Mouse (Mus musculus) forebrain, embryonic 15.5 days (tissue): ENCODE data around the gene Mymx. TPM values are rescaled to one million over a fixed set of nuclear protein-coding genes. Genes with fewer than 3 reads are reported as not detected.

Experiments
- ATAC-seq: fragments of 200-750 bp; cut with Nextera tagmentation; replicated peaks from 2 replicates; pipeline ENCODE4 v1.8.0; 2017; ENCODE audit warnings: mild to moderate bottlenecking, moderate TSS enrichment, moderate library complexity
- H3K27ac ChIP-seq: fragments of 300-500 bp; sonication (generic); replicated peaks from 2 replicates; pipeline ENCODE4 v1.5.1; 2015; ENCODE audit warnings: mild to moderate bottlenecking, inconsistent platforms
- H3K27me3 ChIP-seq: fragments of 300-500 bp; sonication (generic); 2 replicates; pipeline ENCODE4 v1.6.1; 2015; ENCODE audit warnings: inconsistent platforms
- H3K36me3 ChIP-seq: fragments of 300-500 bp; sonication (generic); 2 replicates; pipeline ENCODE4 v1.6.1; 2015; ENCODE audit warnings: mild to moderate bottlenecking, inconsistent platforms
- H3K4me1 ChIP-seq: fragments of 300-500 bp; sonication (generic); 2 replicates; pipeline ENCODE4 v1.6.1; 2015; ENCODE audit warnings: inconsistent platforms
- H3K4me2 ChIP-seq: fragments of 300-500 bp; sonication (generic); replicated peaks from 2 replicates; pipeline ENCODE4 v1.6.1; 2015; ENCODE audit warnings: mild to moderate bottlenecking, inconsistent platforms
- H3K4me3 ChIP-seq: fragments of 300-500 bp; sonication (generic); 2 replicates; pipeline ENCODE4 v1.5.1; 2015; ENCODE audit warnings: mild to moderate bottlenecking, inconsistent platforms
- H3K9ac ChIP-seq: fragments of 300-500 bp; sonication (generic); replicated peaks from 2 replicates; pipeline ENCODE4 v1.6.1; 2015; ENCODE audit warnings: mild to moderate bottlenecking, inconsistent platforms
- H3K9me3 ChIP-seq: fragments of 300-500 bp; sonication (generic); 2 replicates; pipeline ENCODE4 v1.6.1; 2016; ENCODE audit warnings: inconsistent platforms
- WGBS: fragments of 180-500 bp; shearing (Covaris S2); methylation state at CpG from one replicate; pipeline ENCODE4 v1.1.7; 2015; ENCODE audit warnings: mixed read lengths; 5-methylcytosine and 5-hydroxymethylcytosine counted together
- polyA plus RNA-seq: library from polyadenylated mRNA; unstranded; fragments of >200 nt; fragmentation: Nextera tagmentation; extraction: Ambion mirVana; gene quantifications from 2 replicates; pipeline ENCODE4 v1.2.1, GENCODE M21; 2015

Gene Mymx
- polyA plus RNA-seq, 1 experiment from 2014 or later: not detected

DNA sequence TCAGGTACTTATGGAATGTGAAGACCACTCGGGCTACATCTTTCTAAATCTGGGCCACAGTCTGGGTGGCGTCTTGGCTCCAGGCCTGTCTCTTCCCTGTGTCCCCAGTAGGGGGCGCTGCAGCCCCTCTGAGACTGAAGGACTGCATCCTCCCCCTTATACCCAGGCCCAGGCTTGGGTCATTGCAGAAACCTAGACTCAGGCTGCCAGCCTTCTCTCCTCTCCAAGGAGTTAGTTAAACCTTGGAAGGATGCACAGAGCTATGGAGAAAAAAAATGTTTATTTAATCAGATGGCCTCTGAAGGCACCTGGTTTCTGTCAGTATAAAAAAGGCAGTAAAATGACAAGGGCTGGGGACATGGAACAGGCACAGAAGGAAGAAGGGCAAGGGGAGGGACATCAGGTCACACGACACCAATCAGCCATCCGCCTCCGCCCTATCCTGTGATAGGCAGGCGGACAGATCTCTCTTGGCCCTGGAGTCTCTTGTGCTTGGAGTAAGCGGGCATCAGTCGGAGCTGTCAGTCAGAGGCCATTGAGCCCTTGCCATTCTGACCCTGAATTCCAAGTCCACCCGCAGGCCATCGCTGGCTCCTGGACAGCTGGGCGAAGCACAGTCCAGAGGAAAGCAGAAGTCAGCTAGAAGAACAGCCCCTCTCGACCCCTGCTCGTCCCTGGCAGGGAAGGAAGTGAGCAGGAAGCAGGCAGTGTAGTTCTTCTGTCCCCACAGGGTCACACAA is 16.8 kb downstream of the Mymx start:
- H3K27me3 ChIP-seq: no peaks in the 10 kb centered on the region
- H3K4me1 ChIP-seq: peaks cover 12% of the 10 kb centered on the region
- ATAC-seq: peak; percentile 40
- no peak overlapping the region for H3K4me3 ChIP-seq
- H3K9ac ChIP-seq: 0 out of 2 replicates have a peak overlapping the region, but pooled peaks have one; percentile 0
- 35% methylated on average over 14 of the region's 14 CpGs for WGBS
- peak overlapping the region; percentile 44; the same call in 1 of the 2 replicates for H3K27ac ChIP-seq
- H3K9me3 ChIP-seq: no peaks in the 10 kb centered on the region
- H3K36me3 ChIP-seq: 0 out of 2 replicates have a peak, but pooled peaks cover 10% of the 10 kb centered on the region
- H3K4me2 ChIP-seq: no peak overlapping the region

DNA sequence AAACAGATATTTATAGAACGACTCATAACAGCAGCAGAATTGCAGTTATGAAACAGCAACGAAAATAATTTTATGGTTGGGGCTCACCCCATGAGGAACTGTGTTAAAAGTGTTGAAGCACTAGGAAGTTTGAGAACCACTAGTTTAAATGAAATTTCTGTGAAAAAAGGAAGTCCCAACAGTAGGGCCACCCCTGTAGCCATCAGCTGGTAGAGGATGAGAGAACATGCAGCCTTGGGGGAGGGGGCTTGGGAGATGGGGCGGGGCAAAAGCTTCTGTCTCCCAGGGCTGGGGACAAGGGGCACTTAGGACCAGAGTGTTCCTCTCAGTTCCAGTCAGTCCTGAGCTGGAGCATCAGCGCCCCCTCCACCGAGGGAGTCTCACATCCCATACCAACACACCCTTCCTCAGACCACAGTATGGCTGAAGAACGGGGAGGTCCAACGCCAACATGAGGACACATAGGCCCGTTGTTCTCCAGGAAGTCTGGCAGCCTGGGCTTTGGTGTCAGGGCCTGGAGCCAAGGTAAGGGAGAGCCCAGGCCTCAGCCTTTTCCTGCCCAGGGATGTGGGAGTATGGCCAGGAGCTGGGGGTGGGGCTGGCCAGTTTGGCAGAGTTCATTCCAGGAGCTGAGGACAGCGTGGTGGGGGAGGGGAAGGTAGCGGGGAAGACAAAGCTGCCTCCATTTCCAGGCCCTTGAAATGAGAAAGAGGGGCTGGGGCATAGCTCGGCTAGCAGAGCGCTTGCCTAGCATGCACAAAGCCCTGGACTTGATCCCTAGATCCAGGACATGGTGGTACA is 17.6 kb downstream of the Mymx start:
- Histone ChIP-seq H3K27ac (peak overlapping the region; percentile 44; the same call in 1 of the 2 replicates), H3K4me1 (peaks cover 12% of the 10 kb centered on the region), H3K4me2 (no peak overlapping the region), H3K9ac (0 out of 2 replicates have a peak overlapping the region, but pooled peaks have one; percentile 0), H3K36me3 (0 out of 2 replicates have a peak, but pooled peaks cover 10% of the 10 kb centered on the region), H3K4me3 (no peak overlapping the region), H3K9me3 (no peaks in the 10 kb centered on the region), H3K27me3 (no peaks in the 10 kb centered on the region)
- peak; percentile 42 for ATAC-seq
- WGBS: 29% methylated on average over 12 of the region's 12 CpGs

DNA sequence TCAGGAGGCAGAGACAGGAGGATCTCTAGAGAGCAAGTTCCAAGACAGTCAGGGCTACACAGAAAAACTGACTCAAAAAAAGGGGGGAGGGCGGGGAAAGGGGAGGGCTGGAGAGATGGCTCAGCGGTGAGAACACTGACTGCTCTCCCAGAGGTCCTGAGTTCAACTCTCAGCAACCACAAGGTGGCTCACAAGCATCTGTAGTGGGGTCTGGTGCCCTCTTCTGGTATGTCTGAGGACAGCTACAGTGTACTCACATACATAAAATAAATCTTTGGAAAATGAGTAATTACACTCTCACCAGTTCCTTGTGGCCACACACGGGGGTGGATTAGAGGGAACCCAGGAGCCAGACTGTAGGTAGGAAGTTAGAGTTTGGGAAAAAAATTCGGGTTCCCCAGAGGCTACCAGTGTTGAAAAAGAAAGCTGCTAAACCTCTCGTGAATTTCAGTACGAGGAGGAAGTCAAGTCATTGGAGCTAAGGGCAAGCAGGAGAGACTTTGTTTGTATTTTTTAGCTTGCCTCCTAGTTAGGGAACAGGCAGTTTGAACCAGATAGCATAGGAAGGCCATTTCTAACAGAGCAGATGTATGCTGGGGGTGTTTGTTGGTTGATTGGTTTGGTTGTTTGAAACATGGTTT is 19.1 kb downstream of the Mymx start:
- Histone ChIP-seq H3K36me3 (0 out of 2 replicates have a peak, but pooled peaks cover 10% of the 10 kb centered on the region), H3K27ac (no peak overlapping the region), H3K9ac (no peak overlapping the region), H3K4me3 (no peak overlapping the region), H3K4me1 (peaks cover 12% of the 10 kb centered on the region), H3K9me3 (no peaks in the 10 kb centered on the region), H3K4me2 (no peak overlapping the region), H3K27me3 (no peaks in the 10 kb centered on the region)
- no peak for ATAC-seq
- 77% methylated on average over 6 of the region's 6 CpGs for WGBS

GRCm38 (mm10) chr17:45582188-45582587 is 19.7 kb downstream of the Mymx start:
- Histone ChIP-seq H3K4me1 (peaks cover 12% of the 10 kb centered on the region), H3K4me2 (no peak overlapping the region), H3K9me3 (no peaks in the 10 kb centered on the region), H3K27me3 (no peaks in the 10 kb centered on the region), H3K4me3 (no peak overlapping the region), H3K36me3 (0 out of 2 replicates have a peak, but pooled peaks cover 10% of the 10 kb centered on the region), H3K27ac (no peak overlapping the region), H3K9ac (no peak overlapping the region)
- WGBS: 98% methylated on average over 6 of the region's 6 CpGs
- no peak for ATAC-seq

- no peak overlapping the region for H3K4me3 ChIP-seq
- no peak for ATAC-seq
- H3K4me2 ChIP-seq: no peak overlapping the region
- no peak overlapping the region for H3K27ac ChIP-seq
- no peaks in the 10 kb centered on the region for H3K9me3 ChIP-seq
- WGBS: 17% methylated on average over 2 of the region's 2 CpGs
- no peaks in the 10 kb centered on the region for H3K27me3 ChIP-seq
- no peak overlapping the region for H3K9ac ChIP-seq
- peaks cover 12% of the 10 kb centered on the region for H3K4me1 ChIP-seq
- 0 out of 2 replicates have a peak, but pooled peaks cover 3% of the 10 kb centered on the region for H3K36me3 ChIP-seq
Observed at GRCm38 (mm10) chr17:45581567-45581983, 20.3 kb downstream of the Mymx start.

GRCm38 (mm10) chr17:45580958-45581477 is 20.9 kb downstream of the Mymx start:
- Histone ChIP-seq H3K9me3 (no peaks in the 10 kb centered on the region), H3K9ac (no peak overlapping the region), H3K27ac (no peak overlapping the region; the same call in 1 of the 2 replicates), H3K36me3 (no peaks in the 10 kb centered on the region), H3K4me3 (no peak overlapping the region), H3K4me2 (no peak overlapping the region), H3K4me1 (peaks cover 12% of the 10 kb centered on the region), H3K27me3 (no peaks in the 10 kb centered on the region)
- 0 out of 2 replicates have a peak, but pooled peaks have one; percentile 13 for ATAC-seq
- WGBS: 51% methylated on average over 12 of the region's 12 CpGs

GRCm38 (mm10) chr17:45579554-45579953 is 22.3 kb downstream of the Mymx start:
- no peak overlapping the region for H3K9ac ChIP-seq
- H3K27ac ChIP-seq: no peak overlapping the region
- H3K4me2 ChIP-seq: no peak overlapping the region
- H3K27me3 ChIP-seq: no peaks in the 10 kb centered on the region
- H3K36me3 ChIP-seq: no peaks in the 10 kb centered on the region
- H3K4me3 ChIP-seq: no peak overlapping the region
- H3K4me1 ChIP-seq: peaks cover 11% of the 10 kb centered on the region
- ATAC-seq: no peak
- WGBS: 89% methylated on average over 4 of the region's 4 CpGs
- no peaks in the 10 kb centered on the region for H3K9me3 ChIP-seq

DNA sequence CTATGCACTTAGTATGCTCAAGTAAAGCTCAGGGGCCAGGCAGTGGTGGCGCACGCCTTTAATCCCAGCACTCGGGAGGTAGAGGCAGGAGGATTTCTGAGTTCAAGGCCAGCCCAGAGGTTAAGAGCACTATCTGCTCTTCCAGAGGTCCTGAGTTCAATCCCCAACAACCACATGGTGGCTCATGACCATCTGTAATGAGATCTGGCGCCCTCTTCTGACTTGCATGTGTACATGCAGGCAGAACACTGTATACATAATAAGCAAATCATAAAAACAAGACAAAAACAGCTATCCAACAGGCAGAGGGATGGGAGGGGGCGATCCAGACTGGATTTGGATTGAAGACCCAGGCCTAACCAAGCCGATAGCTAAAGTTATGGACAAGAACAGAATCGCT is 23.1 kb downstream of the Mymx start:
- H3K9ac ChIP-seq: no peak overlapping the region
- H3K4me1 ChIP-seq: peaks cover 12% of the 10 kb centered on the region
- no peaks in the 10 kb centered on the region for H3K27me3 ChIP-seq
- H3K4me2 ChIP-seq: no peak overlapping the region
- H3K27ac ChIP-seq: no peak overlapping the region
- no peak overlapping the region for H3K4me3 ChIP-seq
- H3K36me3 ChIP-seq: no peaks in the 10 kb centered on the region
- 71% methylated on average over 7 of the region's 7 CpGs for WGBS
- H3K9me3 ChIP-seq: no peaks in the 10 kb centered on the region
- ATAC-seq: no peak

DNA sequence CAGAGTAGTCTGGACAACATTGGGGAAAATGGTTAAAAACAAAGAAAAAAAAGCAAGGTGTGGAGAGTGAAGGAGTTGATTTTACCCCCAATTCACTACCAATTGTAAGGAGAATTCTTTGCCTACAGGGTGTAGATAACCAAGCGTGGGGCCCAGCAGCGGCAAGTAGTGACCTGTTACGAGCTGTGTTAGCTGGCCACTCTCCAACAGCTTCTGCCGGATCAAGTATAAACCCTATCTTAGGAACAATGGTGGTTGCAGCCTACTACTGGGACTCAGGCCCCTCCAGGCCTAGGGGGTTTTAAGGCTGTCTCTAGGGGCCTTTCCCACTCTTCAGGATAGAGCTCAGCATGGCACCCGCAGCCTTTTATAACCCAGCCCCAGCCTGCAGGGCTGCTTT is 23.7 kb downstream of the Mymx start:
- WGBS: 63% methylated on average over 5 of the region's 5 CpGs
- Histone ChIP-seq H3K4me2 (no peak overlapping the region), H3K4me3 (no peak overlapping the region), H3K27ac (no peak overlapping the region), H3K4me1 (peaks cover 12% of the 10 kb centered on the region), H3K27me3 (no peaks in the 10 kb centered on the region), H3K9me3 (no peaks in the 10 kb centered on the region), H3K36me3 (no peaks in the 10 kb centered on the region), H3K9ac (no peak overlapping the region)
- no peak for ATAC-seq

- Histone ChIP-seq H3K4me1 (peaks cover 29% of the 10 kb centered on the region), H3K27ac (peak overlapping the region; percentile 100), H3K4me2 (peak overlapping the region; percentile 95), H3K36me3 (peaks cover 15% of the 10 kb centered on the region), H3K9ac (peak overlapping the region; percentile 95; the same call in 1 of the 2 replicates), H3K27me3 (no peaks in the 10 kb centered on the region), H3K9me3 (no peaks in the 10 kb centered on the region), H3K4me3 (peak overlapping the region; percentile 89; the same call in 1 of the 2 replicates)
- ATAC-seq: no peak
- 91% methylated on average over 8 of the region's 8 CpGs for WGBS
Observed at GRCm38 (mm10) chr17:45575123-45575897, 26.6 kb downstream of the Mymx start.

- Histone ChIP-seq H3K36me3 (peaks cover 25% of the 10 kb centered on the region), H3K27ac (peak overlapping the region; percentile 100), H3K9ac (peak overlapping the region; percentile 95), H3K4me2 (peak overlapping the region; percentile 95), H3K27me3 (no peaks in the 10 kb centered on the region), H3K4me1 (peaks cover 37% of the 10 kb centered on the region), H3K9me3 (no peaks in the 10 kb centered on the region), H3K4me3 (peak overlapping the region; percentile 89)
- peak; percentile 81 for ATAC-seq
- WGBS: 1% methylated on average over 17 of the region's 17 CpGs
Observed at GRCm38 (mm10) chr17:45574129-45574761, 27.7 kb downstream of the Mymx start.
